Mouse (Mus musculus) lung, adult 18-20 months (tissue): ENCODE data around the gene Gga2.
A peak's percentile ranks its signal among the peaks of the same experiment; 100 is the strongest.

ENCODE experiments used
- DNase-seq, 2 experiments: peaks; one replicate each; pipeline ENCODE4 v3.0.0; 2022; ENCODE audit warnings: mixed read lengths in 2 of 2

The Gga2 gene

DNA sequence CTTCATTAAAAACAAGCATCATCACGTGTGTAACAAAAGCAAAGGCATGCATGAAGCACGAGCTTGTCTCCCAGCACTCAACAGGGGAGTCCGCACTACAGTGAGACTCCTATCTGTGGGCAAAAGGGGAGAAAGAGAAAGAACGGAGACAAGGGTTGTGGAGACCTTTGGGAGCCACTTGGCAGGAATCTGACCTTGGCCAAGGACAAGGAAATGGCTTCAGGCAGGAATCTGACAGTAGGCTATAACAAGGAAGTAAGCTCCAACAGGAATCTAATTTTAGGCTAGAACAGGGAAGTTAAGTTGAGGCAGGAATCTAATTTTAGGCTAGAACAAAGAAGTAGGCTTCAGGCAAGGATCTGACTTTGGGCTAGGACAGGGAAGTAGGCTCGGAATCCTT, 25.1 kb downstream of the Gga2 start:
- DNase-seq: no peak

DNA sequence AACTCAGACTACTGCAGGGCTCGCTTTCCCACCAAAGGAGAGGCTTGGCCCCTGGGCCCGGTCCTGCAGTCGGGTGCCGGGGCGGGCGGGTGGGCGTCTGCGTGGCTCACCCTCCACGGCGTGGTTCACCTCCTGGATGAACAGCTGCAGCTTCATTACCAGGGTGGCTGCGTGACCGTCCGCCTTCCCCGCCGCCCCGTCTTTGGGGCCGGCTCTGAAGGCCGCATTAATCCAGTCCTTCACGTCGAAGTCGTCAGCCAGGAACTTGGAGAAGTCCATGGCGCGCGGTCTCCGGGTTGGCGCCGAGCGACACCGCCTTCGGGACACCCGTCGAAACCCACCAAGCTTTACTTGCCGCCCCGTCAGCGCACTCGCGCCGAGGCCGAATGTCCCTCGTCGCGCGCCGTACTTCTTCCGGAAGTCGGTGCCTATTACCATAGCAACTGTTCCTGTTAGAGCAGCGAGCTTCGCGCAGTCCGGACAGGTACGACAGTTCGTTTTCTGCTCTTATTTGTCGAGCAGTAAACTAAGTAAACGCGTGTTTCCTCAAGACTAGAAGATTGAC, 39.6 kb downstream of the Gga2 start, which contains the start of gene Cog7:
Gene Cog7 (minus strand): TSS at position 405 of the 565 bp plus-strand sequence.
- peak; percentile 91 to 92 for DNase-seq

DNA sequence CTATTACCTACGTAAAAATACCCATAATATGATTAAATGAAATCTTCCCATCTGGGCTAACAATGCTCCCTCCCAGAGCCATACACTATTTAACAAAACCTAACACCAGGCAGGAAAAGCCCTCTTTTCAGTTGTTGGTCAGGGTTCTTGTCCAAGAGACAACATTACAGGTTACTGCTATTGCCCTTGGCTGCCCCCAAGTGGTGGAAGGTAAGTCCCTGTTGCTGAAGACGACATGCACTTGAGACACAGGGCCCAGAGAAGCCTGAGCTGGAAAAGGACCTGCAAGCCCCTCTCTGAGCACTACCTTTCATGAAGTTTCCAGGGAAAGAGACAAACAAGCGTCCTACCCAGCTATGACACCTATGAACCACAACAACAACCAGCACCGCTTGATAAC, 46.0 kb downstream of the Gga2 start:
- peak; percentile 52 to 62 for DNase-seq

DNA sequence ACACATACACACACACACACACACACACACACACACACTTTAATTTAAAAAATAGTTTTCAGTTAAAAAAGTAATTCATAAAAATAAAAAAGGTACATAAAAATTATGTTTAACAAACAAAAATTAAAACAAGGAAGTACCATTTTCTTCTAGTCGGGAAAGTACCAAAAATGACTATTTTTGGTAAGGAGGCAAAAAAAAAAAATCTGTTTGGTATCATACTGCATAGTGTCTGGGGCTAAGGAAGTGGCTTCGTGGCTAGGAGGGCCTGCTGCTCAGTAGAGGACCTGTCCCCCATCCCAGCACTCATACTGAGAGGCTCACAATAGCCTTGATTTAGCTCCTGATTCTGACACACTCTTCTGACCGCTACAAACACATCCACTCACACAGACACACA, 49.3 kb downstream of the Gga2 start:
- no peak for DNase-seq

DNA sequence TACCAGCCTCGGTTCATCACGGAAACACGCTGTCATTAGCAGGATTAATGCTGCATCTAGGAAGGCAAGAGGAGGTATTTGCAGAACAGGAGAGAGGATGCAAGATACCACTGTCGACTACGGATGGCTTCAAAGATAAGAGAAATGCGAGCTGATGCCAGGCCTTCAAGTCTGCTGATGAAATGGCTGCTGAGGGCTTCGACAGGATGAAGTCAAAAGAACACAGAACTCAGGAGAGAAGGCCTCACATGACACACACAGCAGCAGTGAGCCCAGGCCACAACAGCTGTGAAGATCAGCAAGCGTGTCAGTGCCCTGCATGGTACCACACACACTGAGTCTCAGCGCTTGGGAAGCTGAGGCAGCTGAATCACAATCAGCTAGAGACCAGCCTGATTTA, 50.8 kb downstream of the Gga2 start:
- no peak for DNase-seq

DNA sequence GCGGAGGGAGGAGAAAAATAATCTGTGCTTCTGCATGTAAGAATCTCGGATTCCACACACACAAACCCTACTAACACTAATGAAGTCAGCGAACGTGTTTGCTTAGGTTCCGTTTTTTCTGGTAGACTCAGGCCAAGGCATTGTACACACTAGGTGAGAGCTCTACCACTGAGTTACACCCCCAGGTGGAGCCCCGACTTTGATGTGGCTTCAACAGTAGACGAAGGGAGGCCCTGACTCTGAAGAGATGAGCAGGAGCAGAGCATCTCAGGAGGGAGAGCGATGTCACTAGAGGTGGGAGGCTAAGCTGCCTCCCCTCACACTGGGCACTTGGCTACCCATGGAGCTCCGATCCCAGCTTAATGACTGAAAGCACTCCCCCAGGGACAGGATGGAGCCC, 52.2 kb downstream of the Gga2 start:
- no peak for DNase-seq

DNA sequence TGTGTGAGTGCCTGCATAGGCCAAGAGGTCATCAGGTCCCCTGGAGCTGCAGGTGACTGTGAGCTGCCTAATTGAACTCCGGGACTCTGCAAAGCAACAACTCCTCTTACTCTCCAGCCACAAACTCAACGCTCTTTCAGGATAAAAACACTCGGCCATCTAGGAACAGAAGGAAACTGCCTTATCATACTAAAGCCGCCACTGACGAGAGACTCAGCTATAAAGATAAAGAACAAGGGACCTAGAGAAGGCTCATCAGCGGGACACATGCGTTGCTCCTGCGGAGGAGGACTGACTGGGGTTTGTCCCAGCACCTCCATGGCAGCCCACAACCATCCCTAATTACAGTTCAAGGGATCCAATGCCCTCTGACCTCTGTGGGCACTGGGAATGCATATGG, 52.8 kb downstream of the Gga2 start:
- no peak for DNase-seq

DNA sequence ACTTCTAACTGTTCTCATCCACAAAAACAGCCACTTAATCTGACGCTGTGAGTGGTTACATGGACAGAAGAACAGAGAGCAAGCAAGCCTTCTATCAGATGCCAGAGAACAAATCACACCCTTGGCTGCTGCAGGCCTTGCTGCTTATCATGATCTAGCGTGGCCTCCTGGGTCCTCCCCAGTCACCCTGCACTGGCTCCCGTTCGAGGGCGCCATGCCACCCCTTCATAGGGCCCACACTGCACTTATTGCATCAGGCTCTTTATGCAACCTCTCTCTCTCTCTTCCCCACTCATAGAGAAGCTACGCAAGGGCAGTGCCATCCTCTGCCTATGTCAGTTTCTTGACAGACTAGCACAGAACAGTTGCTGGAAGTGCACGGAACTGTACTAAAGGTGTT, 54.9 kb downstream of the Gga2 start:
- no peak for DNase-seq

DNA sequence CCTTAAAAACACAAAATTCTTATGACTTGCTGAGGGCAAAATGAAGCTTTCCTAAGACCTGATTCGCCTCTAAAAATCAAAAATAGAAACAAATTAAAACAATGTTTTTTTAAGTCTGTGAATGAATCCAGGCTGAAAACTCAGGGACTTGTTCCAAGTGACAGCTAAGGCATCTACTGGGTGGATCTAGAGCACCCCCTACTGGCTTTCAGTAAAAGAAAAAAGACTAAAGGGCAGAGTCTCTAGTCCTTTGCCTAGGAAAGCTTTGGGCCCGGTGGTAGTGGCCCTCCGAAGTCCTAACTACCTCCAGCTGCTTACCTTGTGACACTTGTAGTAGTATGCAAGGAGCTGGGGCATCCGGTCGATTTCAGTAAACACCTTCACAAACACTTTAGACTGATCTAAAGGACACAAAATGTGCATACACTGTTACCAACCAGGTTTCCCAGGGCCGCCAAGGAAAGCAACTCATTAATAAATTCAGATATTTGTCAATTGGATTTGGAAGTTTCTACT, 57.1 kb downstream of the Gga2 start:
- peak in 1 of 2 experiments; percentile 62 for DNase-seq

DNA sequence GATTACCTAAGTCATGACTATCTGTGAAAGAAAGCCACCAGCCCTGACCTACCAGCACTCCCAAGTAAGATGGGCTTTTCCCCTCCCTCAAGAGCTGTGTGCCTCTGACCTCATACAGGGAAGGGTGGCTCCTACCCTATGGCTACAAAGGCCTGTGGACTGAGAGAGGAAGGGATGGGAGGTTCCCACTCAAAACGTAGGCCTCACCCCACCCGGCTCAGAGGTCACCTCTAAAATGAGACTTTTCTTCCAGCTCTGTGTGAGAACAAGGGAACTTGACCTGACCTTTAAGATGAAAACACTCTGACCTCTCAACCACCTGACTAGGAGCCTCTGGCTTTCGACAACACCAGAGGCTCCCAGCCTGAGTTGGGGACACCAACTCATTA, 58.5 kb downstream of the Gga2 start:
- DNase-seq: no peak

DNA sequence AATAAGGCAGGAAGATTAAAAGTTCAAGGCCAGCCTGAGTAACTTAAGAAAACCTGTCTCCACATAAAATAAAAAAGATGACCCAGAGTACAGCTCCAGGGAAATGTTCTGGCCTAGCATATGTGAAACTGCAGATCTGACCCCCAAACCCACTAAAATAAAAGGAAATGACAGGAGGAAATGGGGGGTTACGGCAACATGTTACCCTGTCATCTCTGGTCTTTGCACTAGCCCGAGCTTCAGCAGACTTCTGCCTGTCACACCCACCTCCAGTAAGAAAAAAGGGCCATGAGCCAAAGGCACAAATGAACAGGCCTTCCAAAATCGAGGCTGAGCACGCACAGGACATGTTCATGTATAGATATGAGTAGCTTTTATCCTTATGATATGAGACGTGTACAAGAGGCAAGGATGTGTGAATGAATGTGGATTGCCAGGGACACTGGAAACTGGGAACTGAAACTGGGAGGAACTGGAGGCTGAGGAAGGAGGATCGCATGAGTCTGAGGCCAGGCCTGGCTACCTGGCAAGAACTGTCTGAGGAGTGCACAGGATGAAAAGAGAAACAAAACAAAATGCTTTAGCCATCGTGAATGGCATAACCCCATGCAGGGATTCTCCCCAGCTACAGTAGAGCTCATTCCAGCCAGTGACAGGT, 59.0 kb downstream of the Gga2 start:
- no peak for DNase-seq

DNA sequence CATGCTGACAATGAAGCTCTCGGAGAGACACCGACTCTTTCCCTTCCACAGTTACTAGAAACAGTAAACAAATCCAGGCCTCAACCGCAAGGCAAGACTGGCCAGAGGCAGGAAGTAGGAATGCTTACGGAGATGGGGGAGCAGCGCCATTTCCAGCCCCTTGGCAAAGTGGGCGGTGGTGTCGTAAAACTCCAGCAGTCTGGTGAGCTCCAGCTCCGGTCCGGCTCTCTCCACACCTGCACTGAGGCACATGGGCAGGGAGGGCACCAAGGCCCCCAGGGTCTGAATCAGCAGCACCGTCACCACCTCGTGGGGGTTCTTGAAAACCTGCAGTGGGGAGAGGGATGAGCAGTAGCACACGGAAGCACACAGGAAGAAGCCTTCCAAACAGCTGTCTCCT, 65.2 kb downstream of the Gga2 start:
- DNase-seq: no peak

DNA sequence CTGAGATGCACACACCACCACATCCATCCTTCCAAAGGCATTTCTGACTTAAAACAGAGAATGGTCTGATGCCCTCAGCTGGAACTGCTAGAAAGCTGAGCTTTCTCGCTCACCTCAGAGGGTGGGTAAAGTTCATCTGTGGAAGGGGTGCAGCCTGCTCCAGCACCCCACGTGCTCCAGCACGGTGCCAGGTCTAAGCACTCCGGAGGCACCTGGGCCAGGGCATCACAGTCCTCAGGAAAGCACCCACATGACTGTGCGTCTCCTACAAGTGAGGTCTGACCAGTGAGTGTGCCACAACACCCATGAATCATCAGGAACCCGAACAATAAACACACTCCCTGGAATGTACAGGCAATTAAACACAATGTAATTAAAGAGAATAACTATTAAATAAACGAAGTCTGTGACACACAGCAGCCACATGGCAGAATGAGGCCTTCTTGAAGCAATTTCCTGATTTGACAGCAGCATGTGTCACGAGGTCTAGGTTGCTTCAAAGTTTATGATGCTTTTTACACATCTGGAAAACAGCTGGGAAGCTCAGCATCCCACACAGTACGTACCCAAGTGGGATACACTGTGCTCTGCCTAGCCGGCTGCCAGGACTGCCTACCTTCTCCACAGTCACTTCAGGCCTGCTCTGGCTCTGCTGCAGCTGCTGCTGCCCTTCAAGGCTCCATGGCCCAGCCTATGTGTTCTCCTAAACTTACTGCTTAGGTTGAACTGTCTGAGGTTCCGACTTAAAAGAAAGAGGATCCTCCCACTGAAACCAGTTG, 65.9 kb downstream of the Gga2 start:
- DNase-seq: no peak

DNA sequence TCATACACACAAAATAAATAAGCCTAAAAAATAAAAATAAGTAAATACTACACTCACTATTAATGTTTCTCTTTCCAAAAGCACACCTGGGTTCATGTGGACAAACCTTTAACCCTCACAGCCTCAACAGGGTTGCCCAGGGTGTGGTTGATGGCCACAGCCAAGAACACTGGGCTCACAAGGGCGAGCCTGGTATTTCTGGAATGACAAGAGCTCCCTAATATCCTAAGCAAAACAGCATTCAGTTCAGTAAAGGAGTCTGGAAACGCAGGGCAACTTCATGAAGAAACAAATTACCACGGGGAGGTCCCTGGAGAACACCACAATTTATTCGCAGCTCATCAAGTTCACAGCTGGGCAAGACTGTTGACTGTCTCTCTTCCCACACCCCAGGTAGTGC, 73.5 kb downstream of the Gga2 start:
- DNase-seq: peak; percentile 79 to 82

DNA sequence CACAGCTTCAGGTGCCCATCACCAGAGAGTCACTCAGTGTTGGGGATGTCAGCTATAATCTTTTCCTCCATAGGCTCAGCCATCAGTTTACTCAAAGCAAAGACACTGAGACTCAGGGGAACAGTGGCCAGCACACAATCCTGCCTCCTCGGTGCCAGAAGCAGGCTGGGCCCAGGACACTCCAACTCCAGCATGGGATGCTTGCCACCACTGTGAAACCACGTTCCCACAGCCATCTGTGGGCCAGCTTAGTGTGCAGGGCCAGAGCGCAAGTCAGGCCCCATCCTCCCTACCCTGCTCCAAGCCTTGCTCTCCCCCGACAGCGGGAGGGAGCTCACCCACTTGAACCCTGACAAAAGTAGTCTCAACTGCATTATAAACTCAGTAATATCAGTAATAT, 74.8 kb downstream of the Gga2 start:
- DNase-seq: no peak

DNA sequence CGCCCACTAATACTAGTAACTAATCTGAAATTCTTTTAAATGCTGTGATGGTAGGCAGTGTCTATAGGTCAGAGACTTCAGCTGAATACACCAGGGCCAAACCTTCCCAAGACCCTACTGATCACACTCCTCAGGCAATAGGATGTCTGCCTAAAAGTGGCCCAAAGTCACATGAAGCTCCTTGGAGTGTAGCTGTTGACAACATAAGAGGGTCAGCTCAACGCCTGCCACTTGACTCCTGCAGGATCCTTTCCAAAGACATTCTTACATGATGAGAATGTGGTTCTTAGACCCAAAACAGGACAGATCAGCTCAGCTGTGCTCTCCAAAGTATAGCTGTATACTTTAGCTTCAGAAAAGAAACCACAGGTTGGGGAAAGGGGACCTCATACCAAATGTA, 78.7 kb downstream of the Gga2 start:
- peak; percentile 62 to 75 for DNase-seq

DNA sequence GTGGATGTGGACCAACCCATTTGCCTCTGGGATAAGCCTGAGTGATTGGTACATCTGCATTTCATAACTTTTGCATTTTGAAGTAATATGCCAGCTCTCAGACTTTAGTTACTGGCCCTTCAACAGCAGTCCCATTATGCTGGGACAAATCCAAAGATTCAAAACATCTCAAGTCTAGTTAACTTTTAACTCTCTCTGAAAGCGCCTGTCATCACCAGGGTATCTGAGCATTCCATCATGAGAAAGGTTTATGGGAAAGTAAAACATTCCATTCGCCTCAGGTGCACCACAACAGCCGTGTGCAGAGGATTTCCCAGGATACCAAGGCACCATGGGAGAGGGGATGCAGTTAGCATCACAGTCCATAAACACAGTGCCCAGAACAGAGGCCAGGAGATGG, 79.4 kb downstream of the Gga2 start:
- DNase-seq: no peak

DNA sequence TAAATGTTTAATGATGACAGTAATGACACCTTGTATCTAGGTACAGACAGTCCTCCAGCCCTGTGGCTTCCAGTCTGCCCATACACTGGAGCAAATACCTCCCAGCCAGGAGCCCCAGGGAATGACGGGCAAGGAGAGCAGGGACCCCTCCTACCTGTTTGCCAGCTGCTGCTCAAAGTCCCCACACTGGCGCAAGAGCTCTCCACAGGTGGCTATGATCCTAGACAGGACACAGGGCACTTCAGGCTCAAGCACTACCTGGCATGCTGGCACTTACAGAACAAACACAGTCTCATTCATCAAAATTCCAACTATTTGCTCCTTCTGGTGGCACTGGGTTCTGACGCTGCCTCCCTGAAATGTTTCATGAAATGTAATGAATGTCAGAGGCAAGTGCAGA, 80.0 kb downstream of the Gga2 start:
- peak; percentile 85 to 89 for DNase-seq

DNA sequence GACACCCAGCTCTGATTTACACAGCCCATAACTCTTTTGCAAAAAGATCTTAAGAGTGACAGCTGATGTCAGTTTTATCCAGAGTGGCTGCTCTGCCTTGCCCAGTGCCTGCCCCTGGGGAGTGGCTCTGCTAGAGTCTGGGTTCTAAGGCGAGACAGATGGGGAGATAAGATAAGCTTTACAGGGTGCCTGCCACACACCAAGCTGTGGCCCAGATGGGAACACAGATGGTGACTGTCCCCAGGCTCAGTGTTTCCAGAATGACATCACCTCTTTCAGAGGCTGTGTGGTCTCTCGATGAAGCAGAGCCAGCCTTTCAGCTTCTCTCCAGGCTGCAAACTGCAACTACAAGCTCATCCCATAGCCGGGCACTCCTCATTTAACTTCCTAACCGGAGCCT, 81.3 kb downstream of the Gga2 start:
- DNase-seq: no peak

DNA sequence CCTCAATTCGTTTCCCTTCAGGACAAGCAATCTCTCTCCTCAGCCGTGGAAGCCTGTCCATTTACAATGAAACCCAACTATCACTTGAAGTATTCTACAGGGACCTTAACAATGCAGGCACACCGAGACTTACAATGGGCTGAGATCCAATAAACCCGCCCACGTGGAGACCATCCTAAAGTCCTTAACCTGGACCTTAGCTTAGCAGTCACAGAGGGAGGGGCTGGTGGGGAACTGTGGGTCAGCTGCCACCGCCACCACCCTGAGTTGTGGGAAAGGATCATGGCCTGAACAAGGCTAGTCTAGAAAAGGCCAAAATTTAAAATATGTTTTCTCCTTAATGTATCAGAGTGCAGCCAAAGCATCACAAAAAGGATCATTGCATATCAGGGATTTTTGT, 81.8 kb downstream of the Gga2 start:
- no peak for DNase-seq

DNA sequence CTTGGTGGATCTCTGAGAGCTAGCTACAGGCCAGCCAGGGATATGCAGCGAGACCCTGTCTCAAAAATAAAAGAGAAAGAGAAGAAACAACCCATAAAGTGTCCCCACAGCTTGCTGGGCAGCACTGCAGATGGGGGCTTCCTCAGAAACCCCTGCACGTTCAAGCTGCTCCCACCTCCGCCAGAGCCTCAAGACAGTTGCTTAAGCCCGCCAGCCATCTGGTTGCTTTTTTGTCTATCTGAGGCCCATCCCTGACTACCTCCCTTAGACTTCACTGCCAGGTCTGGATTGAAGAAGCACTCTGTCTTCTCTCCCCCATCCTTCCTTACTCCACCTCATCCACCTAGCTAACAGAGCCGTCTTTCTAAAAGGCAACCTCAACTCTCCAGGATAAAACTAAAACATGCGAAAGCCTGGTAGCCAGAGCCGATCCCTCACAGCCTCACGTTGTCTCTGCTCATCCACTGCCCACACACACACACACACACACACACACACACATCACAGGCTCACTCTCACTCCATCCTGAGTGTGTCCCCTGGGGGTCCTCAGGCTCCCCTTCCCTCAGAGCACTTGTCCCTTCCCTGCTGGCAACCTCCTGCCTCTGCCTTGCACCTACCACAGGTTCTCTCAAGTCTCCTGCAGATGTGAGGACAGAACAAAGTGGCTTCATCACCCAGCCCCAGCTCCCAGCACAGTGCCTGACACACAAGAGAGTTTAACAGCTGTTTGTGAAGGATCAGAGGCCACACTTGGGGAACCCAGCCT, 82.7 kb downstream of the Gga2 start:
- no peak for DNase-seq

DNA sequence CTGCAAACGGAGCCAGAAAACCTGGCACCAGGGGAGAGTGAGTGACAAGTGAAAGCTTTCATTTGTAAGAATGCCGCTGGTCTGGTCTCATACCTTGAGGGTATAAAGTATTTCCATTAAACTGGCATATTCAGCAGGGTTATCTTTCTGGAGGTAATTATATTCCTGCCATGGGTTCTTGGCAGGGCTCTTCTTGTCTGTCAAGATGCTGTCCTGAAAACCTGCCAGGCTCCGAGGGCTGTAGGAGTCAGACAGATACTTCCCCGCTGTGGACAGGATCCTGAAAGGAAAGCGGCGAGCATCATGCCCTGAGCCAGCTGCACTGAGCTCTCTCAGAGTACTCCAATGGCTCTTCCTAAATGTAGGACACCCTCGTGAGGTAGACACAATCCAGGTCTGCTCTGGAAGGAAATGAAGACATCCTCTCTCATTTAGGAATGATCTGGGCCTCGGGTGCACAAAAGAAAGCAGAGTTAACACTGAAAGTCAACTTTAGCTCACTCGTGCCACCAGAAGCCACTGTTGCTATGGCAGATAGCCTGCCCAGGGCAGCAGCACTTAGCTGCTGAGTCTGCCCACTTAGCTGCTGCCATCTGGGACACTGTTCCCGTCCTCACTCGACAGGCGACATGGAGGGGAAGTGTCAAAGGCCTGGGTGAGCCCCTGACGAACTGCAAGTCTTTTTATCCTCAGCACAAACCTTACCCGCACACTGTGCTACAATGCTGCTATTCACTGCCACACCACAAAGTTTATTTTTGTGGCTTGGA, 84.0 kb downstream of the Gga2 start:
- DNase-seq: no peak
